Mouse (Mus musculus) CD8-positive naive resting alpha-beta T cell, adult 2 months (primary cell): Measurements from ENCODE around the gene Bbs1.

ENCODE experiments used
- DNase-seq, 2 experiments: peaks; one replicate each; pipeline ENCODE4 v3.0.0; 2022; ENCODE audit warnings: low read depth in 2 of 2, low spot score in 2 of 2

Gene Bbs1

DNA sequence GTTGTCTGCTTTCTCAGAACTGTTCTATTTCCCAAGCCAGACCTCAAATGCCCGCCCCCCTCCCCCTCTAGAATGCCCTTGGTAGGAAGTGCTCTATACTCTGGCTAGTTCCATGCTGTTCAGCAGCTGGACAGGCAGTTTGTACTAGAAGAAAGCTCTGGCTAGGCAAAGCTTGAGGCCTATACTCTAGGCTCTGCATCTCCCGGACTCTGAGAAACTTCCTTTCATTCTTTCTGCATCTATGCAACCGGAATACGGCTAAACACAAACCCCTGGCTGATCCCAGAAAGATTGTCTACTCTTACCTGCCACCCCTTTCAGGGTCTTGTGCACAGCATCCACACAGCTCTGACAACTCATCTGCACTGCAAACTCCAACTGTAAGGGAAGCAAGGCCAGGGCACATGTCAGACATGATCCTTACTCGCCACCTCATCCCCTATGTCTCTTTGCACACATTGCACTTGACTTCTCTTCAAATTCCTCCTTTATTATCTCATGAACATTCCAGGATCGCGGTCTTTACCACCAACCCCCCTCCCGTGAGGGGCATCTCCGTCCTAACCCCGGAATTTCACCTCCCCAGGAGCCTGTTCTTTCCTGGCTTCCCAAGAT, 67.8 kb downstream of the Bbs1 start:
- DNase-seq: no peak

DNA sequence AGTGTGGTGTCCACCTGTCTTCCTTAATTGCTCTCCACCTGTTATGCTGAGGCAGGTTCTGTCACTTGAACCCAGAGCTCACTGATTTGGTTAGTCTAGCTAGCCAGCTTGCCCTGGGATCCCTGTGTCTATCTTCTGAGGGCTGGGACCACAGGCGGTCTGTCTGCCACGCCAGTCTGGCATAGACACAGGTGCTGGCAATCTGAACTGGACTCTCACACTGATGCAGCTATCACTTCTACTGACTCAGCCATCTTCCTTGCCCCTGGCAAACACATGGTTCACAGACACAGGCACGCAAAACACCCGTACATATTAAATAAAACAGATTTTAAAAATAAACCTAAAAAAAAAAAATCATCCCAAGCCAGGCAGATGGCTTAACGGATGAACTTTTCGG, 69.4 kb downstream of the Bbs1 start:
- DNase-seq: no peak
